Mouse (Mus musculus) heart, postnatal 10 days (tissue): Measurements from ENCODE around the gene Clic4. TPM values are rescaled to one million over a fixed set of nuclear protein-coding genes. Genes with fewer than 3 reads are reported as not detected.

Source experiments
- DNase-seq, 2 experiments: peaks; one replicate each; pipeline ENCODE4 v3.0.0; 2021
- intact Hi-C: fragments of 180-260 bp; cut with DNase I; formaldehyde crosslinking; loops from one replicate; pipeline ENCODE4 v1.15.1; 2025
- total RNA-seq, 2 experiments: library from RNA; stranded (reverse); gene quantifications; 2 replicates each; pipeline ENCODE4 v1.2.3; 2021

Gene Clic4
- total RNA-seq, 2 experiments from 2014 or later: 309 to 310 TPM

- intact Hi-C loops: no loop called here
- DNase-seq: no peak
Observed at GRCm38 (mm10) chr4:135267521-135267920, 5.1 kb downstream of the Clic4 start.

- intact Hi-C loops: no loop called here
- peak; percentile 67 to 74 for DNase-seq
Observed at GRCm38 (mm10) chr4:135266987-135267386, 5.6 kb downstream of the Clic4 start.

DNA sequence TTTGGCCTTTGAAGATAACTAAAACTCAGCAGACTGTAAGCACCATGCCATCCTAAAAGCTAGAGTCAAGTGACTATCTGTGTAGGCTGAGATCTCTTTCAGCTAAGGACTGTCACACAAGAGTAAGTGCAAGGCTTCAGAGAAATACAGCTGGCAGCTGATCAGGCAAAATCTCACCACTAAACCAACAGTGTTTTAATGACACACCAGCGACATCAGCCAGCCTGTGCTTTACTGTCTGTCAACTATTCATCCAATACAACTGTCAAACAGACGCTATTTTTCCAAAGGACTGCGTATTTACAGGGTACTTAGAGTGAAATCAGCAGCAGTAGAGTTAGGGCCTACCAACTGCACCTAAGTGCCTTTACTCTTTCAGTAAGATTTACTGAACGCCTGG is 12.2 kb downstream of the Clic4 start:
- no peak for DNase-seq
- intact Hi-C loops: no loop called here

- intact Hi-C loops: no loop called here
- peak; percentile 58 to 64 for DNase-seq
Observed at GRCm38 (mm10) chr4:135258521-135258920, 14.1 kb downstream of the Clic4 start.

GRCm38 (mm10) chr4:135257881-135258476 is 14.6 kb downstream of the Clic4 start:
- no peak for DNase-seq
- intact Hi-C loops: no loop called here

DNA sequence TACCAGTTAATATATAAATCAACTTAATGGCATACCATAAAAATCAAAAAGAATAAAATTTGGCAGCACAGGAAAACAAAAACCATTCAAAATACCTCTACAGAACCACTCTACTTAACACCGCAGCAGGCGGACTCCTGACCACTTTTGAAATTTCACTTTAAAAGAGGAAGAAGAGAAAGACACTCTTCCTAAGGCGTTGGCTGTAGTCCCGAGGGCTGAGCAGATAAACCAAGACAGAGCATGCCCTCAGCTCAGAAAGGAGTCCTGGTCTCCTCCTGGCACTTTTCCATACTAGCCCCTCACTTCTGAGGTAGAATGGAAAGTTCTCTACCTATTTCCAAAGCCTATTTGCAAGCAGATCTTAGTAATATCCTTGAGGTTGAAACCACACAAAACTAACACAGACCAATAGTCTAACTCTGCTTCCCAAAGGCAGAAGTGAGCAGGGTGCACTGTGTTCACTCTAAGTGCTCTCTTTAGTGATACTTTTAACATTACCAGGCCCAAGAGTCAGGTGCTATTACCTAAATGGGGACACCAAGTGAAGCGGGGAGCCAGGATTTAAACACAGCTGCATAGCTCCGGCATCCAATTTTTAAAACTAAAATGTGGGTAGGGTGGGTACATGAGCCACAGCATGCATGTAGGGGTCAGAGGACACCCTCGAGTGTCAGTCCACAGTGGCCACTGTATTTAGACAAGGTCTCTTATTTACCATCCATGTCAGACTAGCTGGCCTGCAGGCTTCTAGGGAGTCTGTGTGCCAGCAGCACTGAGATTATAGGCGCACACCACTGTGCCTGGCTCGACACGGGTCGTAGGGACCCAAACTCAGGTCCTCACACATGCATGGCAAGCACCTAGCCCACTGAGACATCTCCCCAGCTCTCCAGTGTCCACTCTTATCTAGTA is 15.8 kb downstream of the Clic4 start:
- peak in 1 of 2 experiments; percentile 30 for DNase-seq
- intact Hi-C loops: no loop called here

DNA sequence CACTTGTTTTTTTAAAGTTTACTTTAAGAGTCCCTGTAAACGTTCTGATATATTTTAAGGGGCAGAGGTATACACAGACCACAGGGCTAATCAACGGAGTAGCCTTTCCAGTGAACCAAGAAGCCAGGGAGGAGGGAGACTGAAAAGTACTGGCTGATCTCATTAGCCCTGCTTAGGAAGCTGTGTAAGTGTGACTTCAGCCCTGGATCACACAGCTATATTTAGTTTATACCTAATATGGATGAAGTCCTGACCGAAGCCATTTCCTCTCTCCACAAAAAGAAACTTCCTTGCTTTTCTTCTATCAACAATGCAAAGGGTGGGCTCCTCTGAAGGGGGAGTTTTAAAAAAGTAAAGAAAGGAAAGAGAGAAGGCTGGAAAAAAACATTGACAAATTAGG is 17.8 kb downstream of the Clic4 start:
- intact Hi-C loops: no loop called here
- peak; percentile 69 to 71 for DNase-seq

DNA sequence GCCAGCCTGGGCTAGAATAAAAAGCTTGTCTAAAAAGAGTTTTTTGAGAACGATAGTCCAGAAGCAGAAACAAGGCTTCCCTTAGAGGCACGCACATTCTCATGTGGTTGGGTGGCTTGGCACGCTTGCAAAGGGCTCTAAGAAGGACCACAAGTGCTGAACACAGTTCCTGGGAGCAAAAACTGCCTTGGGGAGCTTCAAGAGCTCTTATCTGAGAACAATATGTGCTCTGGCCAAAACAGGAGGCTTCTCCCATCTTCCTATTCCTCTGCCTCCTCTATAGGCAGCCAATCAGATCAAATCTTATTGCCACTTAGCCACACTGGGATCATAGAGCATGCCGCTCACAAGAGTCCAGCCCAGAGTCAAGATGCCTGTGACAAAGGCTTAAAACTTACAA is 18.3 kb downstream of the Clic4 start:
- DNase-seq: peak; percentile 58 to 65
- intact Hi-C loops: no loop called here

DNA sequence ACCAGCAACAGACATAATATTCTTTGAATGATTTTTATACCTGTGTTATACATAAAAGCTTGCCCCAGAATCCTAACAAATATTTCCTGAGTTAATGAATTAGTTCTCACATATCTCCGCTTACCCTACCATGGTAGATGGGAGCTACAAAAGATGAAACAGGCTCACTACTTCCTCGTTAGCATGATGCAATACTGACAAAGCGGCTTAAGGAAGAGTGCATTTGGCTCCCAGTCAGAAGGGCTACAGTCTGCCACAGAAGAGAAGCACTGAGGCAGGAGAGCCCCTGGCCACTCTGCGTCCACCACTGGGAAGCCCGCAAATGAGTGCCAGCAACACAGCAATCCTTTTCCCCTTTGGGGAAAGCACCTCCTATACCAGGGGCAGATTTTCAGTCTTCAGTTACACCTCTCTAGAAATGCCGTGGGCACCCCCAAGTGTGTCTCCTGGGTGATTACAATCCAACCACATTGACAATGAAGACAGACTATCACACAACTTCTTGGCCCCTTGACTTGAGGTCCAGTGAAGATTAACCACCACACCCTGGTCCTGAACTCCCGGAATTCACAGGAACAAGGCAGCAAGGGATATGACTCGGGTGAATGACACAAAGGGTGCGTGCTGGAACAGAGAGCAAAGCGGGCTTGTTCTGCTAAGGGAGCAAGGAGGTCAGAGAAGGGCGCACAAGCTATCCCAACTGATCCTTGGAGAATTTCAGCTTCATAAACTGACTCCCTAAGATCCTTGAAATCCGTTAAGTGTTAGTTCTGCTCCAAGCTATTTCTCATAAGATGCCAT is 19.2 kb downstream of the Clic4 start:
- DNase-seq: peak in 1 of 2 experiments; percentile 29
- intact Hi-C loops: loop anchor here (2.0 kb wide), 1 partner anchor 17 kb away; no protein-coding TSS in a partner anchor

- intact Hi-C loops: loop anchor here (2.0 kb wide), 1 partner anchor 19 kb away; no protein-coding TSS in a partner anchor
- no peak for DNase-seq
Observed at GRCm38 (mm10) chr4:135251801-135252200, 20.8 kb downstream of the Clic4 start.

DNA sequence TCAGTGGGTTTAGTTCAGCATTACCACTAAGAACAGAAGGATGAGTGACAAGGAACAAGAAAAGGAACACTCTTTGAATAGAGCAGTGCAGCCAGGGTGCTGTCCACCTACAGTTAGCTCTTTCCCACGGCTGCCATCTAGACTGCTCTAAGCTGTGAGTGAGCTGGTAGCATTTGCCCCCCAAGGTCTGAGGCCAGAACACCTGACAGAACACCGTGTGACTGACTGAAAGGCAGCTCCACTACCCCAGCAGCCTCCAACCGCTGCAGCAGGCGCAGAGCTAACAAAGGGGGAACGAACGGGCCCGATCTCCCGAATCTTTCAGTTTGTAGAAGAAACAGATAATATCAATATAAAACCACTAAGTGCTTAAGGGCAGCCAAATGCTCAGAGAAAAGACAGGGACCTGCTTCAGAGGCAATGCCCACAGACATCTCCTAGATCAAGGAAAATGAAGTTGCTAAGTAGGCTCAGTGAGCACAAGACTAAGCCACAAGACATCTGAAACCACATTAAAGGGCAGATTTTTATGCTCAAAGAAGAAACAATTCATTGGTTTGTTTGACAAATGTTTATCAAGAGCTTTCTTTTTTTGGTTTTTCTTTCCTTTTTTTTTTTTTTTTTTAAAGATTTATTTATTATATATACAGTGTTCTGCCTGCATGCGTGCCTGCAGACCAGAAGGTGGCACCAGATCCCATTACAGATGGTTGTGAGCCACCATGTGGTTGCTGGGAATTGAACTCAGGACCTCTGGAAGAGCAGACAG is 24.2 kb downstream of the Clic4 start:
- intact Hi-C loops: no loop called here
- DNase-seq: no peak

GRCm38 (mm10) chr4:135246866-135247756 is 25.5 kb downstream of the Clic4 start:
- no peak for DNase-seq
- intact Hi-C loops: no loop called here

DNA sequence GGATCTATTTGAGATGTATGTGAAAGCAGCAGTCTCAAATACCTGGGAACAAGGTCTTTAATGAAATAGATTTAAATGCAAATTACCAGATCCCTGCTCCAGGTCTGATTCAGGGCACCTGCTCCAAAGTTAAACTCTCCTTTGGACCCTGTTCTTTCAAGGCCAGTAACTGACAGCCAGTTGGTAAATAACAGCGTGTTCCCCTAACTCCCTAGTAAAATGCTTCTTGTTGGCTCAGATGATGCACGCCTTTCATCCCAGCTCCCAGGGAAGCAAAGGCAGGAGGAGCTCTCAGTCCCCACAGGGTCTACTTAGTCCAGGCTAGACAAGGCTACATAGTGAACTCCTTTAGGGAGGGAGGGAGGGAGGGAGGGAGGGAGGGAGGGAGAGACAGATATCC is 26.2 kb downstream of the Clic4 start:
- no peak for DNase-seq
- intact Hi-C loops: no loop called here

DNA sequence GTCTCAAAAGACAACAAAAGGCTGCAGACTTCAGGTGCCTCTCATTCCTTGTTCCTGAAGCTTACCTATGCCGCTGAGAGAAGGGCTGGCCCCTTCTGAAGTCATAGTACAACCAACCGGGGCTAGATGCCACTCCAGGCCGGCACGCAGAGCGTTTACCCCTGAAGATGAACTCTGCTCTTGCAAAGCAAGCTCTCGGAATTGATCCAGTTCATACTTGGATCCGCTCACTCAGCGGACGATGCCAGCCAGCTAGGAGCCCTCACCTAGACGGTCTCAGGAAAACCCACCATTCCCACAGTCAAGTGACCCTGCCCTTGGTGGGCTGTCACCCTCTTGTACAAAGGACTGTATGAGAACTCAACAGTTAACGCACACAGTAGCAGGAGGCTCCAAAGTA is 26.8 kb downstream of the Clic4 start:
- peak in 1 of 2 experiments; percentile 33 for DNase-seq
- intact Hi-C loops: no loop called here

GRCm38 (mm10) chr4:135244335-135244734 is 28.3 kb downstream of the Clic4 start:
- DNase-seq: no peak
- intact Hi-C loops: no loop called here

DNA sequence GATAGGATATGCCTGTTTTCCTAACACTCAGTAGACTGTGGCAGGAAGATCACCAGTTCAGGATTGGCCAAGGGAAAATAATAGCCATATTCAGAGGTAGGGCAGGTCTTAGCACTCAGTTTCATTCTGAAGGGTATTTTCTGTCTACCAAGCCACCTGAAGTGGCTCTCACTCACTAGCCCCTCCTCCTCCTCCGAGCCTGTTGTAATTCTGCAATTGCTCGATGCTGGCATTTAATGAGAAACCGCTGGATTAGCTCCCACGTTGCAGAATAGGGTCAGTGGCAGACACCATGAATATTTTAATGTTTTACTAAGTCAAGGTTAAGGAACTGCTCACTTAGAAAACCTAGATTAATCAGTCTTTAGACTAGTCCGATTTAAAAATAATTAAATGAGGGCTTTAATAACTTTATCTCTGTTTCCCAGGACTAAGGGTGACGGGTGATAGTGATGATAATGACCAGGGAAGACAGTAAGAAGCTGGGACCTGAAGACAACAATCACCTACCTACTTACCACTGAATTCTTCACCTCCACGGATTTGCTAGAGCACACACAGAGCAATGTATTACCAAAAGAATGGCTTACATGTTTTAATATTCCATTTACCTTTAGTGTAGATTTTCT is 29.6 kb downstream of the Clic4 start:
- intact Hi-C loops: no loop called here
- no peak for DNase-seq

DNA sequence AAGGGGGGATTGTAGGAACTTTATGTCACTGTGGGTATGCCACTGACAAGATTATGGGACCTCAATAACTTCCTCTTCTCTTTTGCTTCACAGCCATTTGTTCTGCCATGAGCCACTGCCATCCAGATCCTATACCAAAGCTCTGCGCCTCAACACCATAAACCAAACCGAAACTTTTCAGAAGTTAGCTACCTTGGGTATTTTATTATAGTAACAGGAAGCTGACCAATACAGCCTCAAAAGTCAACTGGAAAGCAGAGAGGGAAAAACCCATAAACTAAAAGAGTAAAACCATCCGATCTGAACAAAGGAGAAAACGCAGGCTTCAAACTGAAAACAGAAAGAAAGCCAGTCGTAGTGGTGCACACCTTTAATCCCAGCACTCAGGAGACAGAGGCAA is 30.2 kb downstream of the Clic4 start:
- intact Hi-C loops: no loop called here
- DNase-seq: no peak

GRCm38 (mm10) chr4:135241669-135242068 is 30.9 kb downstream of the Clic4 start:
- no peak for DNase-seq
- intact Hi-C loops: no loop called here

- peak in 1 of 2 experiments; percentile 38 for DNase-seq
- intact Hi-C loops: no loop called here
Observed at GRCm38 (mm10) chr4:135241106-135241505, 31.5 kb downstream of the Clic4 start.
